Mouse (Mus musculus) megakaryocyte, embryonic 14.5 days (primary cell): ENCODE measurements around the gene Clk4. TPM values are rescaled to one million over a fixed set of nuclear protein-coding genes. Genes with fewer than 3 reads are reported as not detected.

ENCODE experiments used
- H3K27me3 ChIP-seq: replicated peaks from 2 replicates; pipeline ENCODE3; 2012; ENCODE audit warnings: inconsistent platforms
- H3K36me3 ChIP-seq: replicated peaks from 2 replicates; pipeline ENCODE3; 2012; ENCODE audit warnings: low read length, inconsistent platforms, mixed read lengths
- H3K4me1 ChIP-seq: 2 replicates; pipeline ENCODE4 v1.6.1; 2012; ENCODE audit warnings: inconsistent platforms
- H3K4me3 ChIP-seq: replicated peaks from 2 replicates; pipeline ENCODE3; 2012; ENCODE audit warnings: moderate library complexity, mild to moderate bottlenecking, inconsistent platforms
- H3K9me3 ChIP-seq: 2 replicates; pipeline ENCODE4 v1.6.1; 2012; ENCODE audit warnings: inconsistent platforms
- FLI1 ChIP-seq: IDR thresholded peaks from 2 replicates; pipeline ENCODE4 v1.6.1; 2012; ENCODE audit warnings: low read length, inconsistent platforms, mixed read lengths
- GATA1 ChIP-seq: IDR thresholded peaks from 3 replicates; pipeline ENCODE4 v1.6.1; 2012; ENCODE audit warnings: mixed read lengths, low read length, inconsistent platforms, borderline replicate concordance
- polyA plus RNA-seq: library from polyadenylated mRNA; stranded (reverse); fragments of >175 nt; gene quantifications from 2 replicates; pipeline ENCODE4 v1.2.3, GENCODE M21; 2012; ENCODE audit warnings: low replicate concordance; ENCODE audit not compliant: insufficient read depth

Clk4 gene
- polyA plus RNA-seq, 1 experiment, result 2.0 TPM

DNA sequence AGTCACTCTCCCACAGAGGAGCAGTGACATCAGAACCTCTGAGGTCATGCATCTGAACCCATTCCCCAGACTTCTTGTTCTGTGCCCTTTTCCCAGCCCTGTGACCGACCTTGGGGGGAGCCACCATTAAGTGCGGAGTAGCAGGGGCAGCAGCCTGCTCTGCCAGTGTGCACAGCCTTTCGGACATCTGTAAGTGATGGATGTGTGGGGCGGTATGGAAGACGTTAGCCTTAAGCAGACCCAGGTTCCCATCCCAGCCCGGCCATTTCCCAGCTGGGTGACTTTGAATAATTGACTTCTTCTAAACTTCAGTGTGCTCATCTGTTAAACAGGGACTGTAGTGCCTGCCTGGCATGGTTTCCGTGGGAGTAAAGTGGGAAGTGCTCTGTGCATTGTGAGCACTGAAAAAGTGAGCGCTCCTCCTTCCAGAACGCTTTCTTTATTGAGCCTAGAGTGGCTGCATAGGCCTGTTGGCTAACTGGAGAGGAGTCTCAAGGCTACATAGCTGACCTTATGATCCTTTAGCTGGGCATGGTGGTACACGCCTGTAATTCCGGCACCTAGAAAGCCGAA lies 42.5 kb downstream of the Clk4 start:
- peaks cover 16% of the 10 kb centered on the region for H3K27me3 ChIP-seq
- TF ChIP-seq FLI1, result no peak
- H3K4me1 ChIP-seq, result peaks cover 5% of the 10 kb centered on the region
- no peak overlapping the region for H3K4me3 ChIP-seq
- H3K9me3 ChIP-seq, result no peaks in the 10 kb centered on the region
- no peaks in the 10 kb centered on the region for H3K36me3 ChIP-seq

DNA sequence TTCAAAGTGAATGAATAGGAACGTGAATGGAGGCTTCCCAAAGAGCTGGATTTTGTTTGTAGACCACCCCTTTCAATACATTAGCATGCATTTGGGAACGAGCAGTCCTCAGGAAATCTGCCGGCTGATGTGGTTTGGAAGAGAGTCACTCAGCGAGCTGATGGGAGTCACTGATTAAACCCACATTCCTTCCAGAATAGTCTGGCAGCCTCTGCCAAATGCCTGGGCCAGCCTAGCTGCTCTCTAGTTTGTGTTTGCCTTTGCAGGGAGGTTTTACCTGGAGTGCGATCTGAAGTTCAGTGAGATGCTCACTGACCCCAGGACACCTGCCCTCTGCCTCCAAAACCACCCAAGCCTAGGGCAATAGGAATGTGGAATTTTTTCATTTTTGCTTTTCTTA lies 46.8 kb downstream of the Clk4 start:
- H3K4me1 ChIP-seq, result peaks cover 5% of the 10 kb centered on the region
- H3K36me3 ChIP-seq, result no peaks in the 10 kb centered on the region
- peaks cover 12% of the 10 kb centered on the region for H3K27me3 ChIP-seq
- TF ChIP-seq FLI1 (no peak), GATA1 (no peak)
- no peak overlapping the region for H3K4me3 ChIP-seq
- H3K9me3 ChIP-seq, result no peaks in the 10 kb centered on the region

DNA sequence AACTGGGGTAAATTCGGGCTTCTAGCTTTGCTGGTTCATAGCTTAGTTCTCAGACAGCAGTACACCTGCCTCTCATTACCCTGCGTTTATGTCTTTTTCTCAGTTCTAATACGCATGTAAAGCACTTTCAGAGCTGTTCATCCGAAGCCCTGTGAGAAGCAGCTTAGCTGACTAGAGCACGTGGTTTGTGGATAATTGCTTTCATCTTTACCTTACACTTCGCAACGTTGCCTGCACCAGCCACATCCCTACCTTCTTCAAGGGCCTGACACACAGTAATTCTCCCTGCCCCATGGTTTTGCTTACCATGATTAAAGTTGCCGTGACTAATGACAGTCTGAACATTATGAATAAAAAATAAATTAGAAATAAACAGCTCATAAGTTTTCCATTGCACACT lies 50.3 kb downstream of the Clk4 start:
- Histone ChIP-seq H3K36me3 (no peaks in the 10 kb centered on the region), H3K9me3 (no peaks in the 10 kb centered on the region), H3K4me3 (no peak overlapping the region), H3K4me1 (peaks cover 5% of the 10 kb centered on the region), H3K27me3 (peaks cover 5% of the 10 kb centered on the region)
- TF ChIP-seq GATA1, result no peak

DNA sequence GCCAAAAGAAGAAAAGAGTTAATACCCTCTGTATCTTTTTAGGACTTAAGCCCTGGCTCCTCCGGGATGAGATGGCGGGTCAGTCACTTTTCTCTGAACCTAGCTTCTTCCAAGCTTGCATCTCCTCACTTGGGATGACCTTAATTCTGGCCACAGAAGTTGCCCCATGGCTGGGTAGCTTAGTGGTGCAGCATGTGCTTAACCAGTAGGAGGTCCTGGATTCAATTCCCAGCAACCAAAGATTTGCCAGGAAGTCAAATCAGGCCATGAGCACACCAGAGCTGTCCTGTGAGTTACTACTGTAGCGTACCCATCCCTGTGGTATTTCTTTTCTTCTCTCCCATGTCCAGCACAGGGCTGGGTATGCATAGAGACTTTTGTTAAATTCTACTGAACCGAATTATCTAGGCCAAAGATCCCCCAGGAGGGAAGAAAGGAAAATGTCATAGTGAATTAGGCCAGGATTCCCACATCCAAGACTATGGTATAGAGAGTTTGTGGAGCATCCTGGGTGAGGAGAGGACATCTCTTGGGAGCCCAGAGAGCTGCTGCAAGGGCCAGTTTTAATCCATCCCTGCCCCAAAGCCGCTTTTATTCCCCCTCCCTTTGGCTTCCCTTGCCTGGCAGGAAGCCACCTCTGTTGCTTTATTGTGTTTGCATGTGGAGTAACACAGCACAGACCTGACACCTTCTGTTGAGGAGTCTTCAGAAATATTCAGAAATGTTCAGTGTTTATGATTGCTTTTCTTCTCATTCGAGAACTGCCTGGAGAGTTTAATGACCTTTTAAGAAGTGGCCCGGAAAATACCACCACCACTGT lies 54.7 kb downstream of the Clk4 start:
- Histone ChIP-seq H3K4me1 (no peaks in the 10 kb centered on the region), H3K9me3 (peaks cover 8% of the 10 kb centered on the region; the same call in 1 of the 2 replicates), H3K4me3 (no peak overlapping the region), H3K36me3 (no peaks in the 10 kb centered on the region), H3K27me3 (peaks cover 5% of the 10 kb centered on the region)
- TF ChIP-seq FLI1 (no peak), GATA1 (no peak)

DNA sequence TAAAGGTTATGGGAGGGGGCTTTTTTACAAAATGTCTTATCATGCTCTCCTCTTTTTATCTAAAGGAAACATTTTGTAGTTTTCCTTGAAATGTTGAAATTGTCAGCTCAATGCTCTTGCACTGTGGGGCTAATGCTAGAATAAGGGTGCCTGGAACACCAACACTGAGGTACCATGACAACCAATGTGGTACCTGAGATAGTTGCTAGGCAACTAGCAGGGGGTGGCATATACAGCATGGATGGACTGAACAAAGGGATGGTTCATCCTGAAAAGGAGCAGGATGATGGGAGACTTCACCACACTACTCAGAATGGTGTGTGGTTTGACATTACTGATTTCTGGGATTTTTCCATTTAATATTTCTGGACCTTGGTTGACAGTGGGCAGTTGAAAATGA lies 59.1 kb downstream of the Clk4 start:
- Histone ChIP-seq H3K4me3 (no peak overlapping the region), H3K4me1 (no peaks in the 10 kb centered on the region), H3K36me3 (no peaks in the 10 kb centered on the region), H3K9me3 (peaks cover 10% of the 10 kb centered on the region; the same call in 1 of the 2 replicates), H3K27me3 (no peaks in the 10 kb centered on the region)
- TF ChIP-seq GATA1 (no peak), FLI1 (no peak)

DNA sequence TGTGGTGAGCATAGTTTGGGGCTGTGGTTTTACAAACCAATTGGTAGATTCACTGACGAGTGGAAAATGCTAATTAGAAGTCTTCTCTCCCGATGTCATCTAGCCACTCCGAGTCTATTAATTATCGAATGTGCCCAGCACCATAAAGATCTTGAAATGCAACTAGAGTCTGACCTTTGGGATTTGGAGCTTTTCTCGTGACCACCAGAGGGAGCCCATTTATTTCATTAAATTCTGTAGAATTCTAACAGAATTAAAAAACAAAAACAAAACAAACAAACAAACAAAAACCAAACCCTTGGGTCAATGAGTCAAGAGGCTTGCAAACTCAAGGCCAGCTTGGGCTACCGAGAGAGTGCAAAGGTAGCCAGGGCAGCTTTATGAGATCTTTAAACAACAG lies 65.4 kb downstream of the Clk4 start:
- 0 out of 2 replicates have a peak, but pooled peaks cover 2% of the 10 kb centered on the region for H3K9me3 ChIP-seq
- no peaks in the 10 kb centered on the region for H3K36me3 ChIP-seq
- TF ChIP-seq FLI1 (no peak), GATA1 (no peak)
- H3K4me1 ChIP-seq, result no peaks in the 10 kb centered on the region
- H3K4me3 ChIP-seq, result no peak overlapping the region
- H3K27me3 ChIP-seq, result peaks cover 2% of the 10 kb centered on the region

DNA sequence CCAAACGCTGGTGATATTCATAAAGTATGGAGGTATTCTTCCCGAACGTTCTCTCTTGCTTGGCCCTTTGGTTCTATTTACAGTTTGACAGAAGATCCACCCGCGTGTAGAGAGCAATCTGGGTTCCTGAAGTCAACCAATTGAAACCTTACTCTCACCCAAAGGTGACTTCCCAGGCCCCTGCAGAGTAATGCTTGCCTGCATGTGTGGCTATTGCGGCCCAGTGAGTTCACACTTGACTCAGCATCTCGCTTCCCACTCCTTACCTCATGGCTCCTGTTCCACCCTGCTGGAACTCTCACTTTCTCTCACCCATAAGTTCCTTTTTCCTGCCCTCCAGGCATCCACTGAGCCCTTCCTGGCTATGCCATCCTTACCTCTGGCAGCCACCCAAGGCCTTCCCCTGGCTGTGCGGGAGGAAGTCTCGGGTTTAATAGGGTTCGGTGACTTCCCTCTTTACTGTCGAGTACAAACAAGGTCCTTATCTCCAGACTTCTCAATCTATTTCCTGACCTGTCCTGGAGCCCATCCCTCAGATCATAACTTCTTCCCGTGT lies 66.9 kb downstream of the Clk4 start:
- Histone ChIP-seq H3K4me3 (no peak overlapping the region), H3K4me1 (no peaks in the 10 kb centered on the region), H3K27me3 (peaks cover 2% of the 10 kb centered on the region), H3K36me3 (no peaks in the 10 kb centered on the region), H3K9me3 (peaks cover 7% of the 10 kb centered on the region)
- TF ChIP-seq FLI1 (no peak), GATA1 (no peak)

DNA sequence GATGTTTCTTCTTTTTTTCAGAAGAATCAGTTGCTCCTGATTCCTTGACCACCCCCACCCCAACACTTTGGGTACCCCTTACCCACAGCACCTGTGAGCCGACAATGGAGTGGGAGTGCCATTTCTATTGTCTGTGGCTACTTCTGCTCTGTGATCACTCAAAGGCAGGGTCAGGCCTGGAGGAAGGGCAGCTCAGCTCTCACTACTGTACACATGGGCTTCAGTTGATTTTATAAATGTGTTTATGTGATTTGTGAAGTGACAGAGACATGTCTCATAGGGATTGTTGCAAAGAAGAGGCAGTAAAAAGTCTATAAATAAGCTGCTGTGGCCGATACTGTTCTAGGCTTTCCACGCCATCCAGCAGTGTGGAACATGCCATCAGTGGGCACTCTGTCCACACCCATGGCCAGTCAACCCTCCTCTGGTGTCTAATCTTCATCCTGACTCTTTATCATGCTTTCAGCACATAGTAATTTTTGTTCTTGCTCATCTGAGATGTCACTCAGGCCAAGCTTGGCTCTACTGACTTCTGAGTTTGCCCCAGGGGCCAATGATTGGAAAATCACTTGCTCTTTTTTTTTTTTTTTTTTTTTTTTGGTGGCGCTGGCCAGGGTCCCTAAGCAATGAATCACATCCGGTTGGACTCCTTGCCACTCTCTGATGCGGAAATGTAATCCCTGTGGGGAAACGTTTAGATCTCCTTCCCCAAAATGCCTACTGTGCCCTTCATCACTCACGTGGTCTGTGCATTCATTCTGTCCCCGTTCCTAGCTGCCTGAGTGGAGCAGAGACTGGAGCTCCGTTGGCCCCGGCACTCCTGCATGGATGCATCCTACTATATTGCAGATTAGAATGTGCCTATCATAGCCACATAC lies 68.5 kb downstream of the Clk4 start:
- TF ChIP-seq GATA1, result no peak
- TF ChIP-seq FLI1, result no peak
- Histone ChIP-seq H3K27me3 (peaks cover 2% of the 10 kb centered on the region), H3K36me3 (no peaks in the 10 kb centered on the region), H3K4me1 (no peaks in the 10 kb centered on the region), H3K9me3 (peaks cover 10% of the 10 kb centered on the region), H3K4me3 (no peak overlapping the region)

Other genes with a start within 250 kb of the Clk4 start
- not detected in 2 replicates for gene Olfr54, start 247.5 kb upstream of the Clk4 start, polyA plus RNA-seq
- not detected in 2 replicates for gene Olfr1375, start 213.6 kb upstream of the Clk4 start, polyA plus RNA-seq
- not detected in 2 replicates for gene Zfp354a, start 202.5 kb upstream of the Clk4 start, polyA plus RNA-seq
- gene Gm12569, start 41.3 kb upstream of the Clk4 start, polyA plus RNA-seq, result not detected in 2 replicates
- not detected in 2 replicates for gene BC049762, start 1.3 kb downstream of the Clk4 start, polyA plus RNA-seq
- gene Col23a1, start 28.2 kb downstream of the Clk4 start, polyA plus RNA-seq, result 0.21 TPM in 1 of 2 replicates, not detected in the other